In the genomic region with DNA sequence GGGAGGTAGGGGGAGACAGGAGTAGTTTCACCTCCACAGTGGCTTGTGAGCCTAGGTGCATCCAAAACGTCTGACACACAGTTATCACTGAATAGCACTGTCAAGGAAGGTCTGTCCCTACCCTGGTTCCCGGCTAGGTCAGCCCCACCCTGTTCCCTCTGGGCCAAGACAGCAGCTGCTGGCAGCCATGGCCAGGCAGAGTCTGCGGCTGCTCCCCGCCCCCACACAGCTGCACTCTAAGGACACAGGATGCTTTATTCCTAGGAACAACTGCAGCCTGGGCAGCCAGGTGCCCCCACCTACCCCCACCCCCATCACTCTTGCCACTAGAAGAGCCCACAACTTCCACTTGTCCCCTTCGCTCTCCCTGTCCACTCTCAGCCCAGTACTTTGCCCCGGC, we compare ENCODE assay signal across 7 mouse cellular contexts.
DNase-seq lines count a peak whose midpoint lies in the region; ATAC-seq lines count a peak whose summit lies in the region.

No protein-coding gene starts in this region.

- H3K4me1 ChIP-seq in embryonic facial prominence, embryonic 12.5 days = peaks cover 42% of the 10 kb centered on the region
- peaks cover 55% of the 10 kb centered on the region for H3K4me1 ChIP-seq in heart, embryonic 13.5 days

- H3K9me3 ChIP-seq in embryonic facial prominence, embryonic 12.5 days = 0 out of 2 replicates have a peak, but pooled peaks cover 6% of the 10 kb centered on the region
- H3K9me3 ChIP-seq in heart, embryonic 13.5 days = peaks cover 3% of the 10 kb centered on the region; the same call in 1 of the 2 replicates

- peaks cover 64% of the 10 kb centered on the region for H3K36me3 ChIP-seq in embryonic facial prominence, embryonic 12.5 days
- peaks cover 75% of the 10 kb centered on the region for H3K36me3 ChIP-seq in heart, embryonic 13.5 days

- WGBS in embryonic facial prominence, embryonic 12.5 days = 36% methylated on average over 6 of the region's 6 CpGs
- WGBS in heart, embryonic 13.5 days = 38% methylated on average over 6 of the region's 6 CpGs

- H3K27ac ChIP-seq in embryonic facial prominence, embryonic 12.5 days = peak overlapping the region; percentile 66
- H3K27ac ChIP-seq in heart, embryonic 13.5 days (replicated peaks) = no peak overlapping the region

- ATAC-seq in embryonic facial prominence, embryonic 12.5 days (ENCODE audit: insufficient number of reproducible peaks, insufficient read depth, low FRiP score, low TSS enrichment) = peak; percentile 19; the same call in 1 of the 2 replicates
- ATAC-seq in heart, embryonic 13.5 days (ENCODE audit: extremely low read depth, insufficient number of reproducible peaks, low FRiP score, low TSS enrichment) = no peak
- ATAC-seq in inflammation-experienced regulatory T-cells, adult 6 months = no peak

- no peak overlapping the region for H3K9ac ChIP-seq in embryonic facial prominence, embryonic 12.5 days
- H3K9ac ChIP-seq in heart, embryonic 13.5 days = peak overlapping the region; percentile 14; the same call in 1 of the 2 replicates

- intact Hi-C loops in left cerebral cortex, postnatal 4 days (cut with DNase I) = no loop called here

- peak; percentile 57 for DNase-seq in right cerebral cortex, postnatal 14 days
- DNase-seq in right cerebral cortex, postnatal 25 days = no peak
- peak; percentile 78 for DNase-seq in left cerebral cortex, postnatal 4 days
- DNase-seq in neural tube, embryonic 10.5 days (ENCODE audit: extremely low spot score, low spot score) = peak; percentile 50

- no peak overlapping the region for H3K4me3 ChIP-seq in embryonic facial prominence, embryonic 12.5 days
- no peak overlapping the region for H3K4me3 ChIP-seq in heart, embryonic 13.5 days

- no peaks in the 10 kb centered on the region for H3K27me3 ChIP-seq in embryonic facial prominence, embryonic 12.5 days
- no peaks in the 10 kb centered on the region for H3K27me3 ChIP-seq in heart, embryonic 13.5 days (replicated peaks)

- H3K4me2 ChIP-seq in embryonic facial prominence, embryonic 12.5 days (replicated peaks) = no peak overlapping the region
- H3K4me2 ChIP-seq in heart, embryonic 13.5 days = no peak overlapping the region
